Mouse (Mus musculus) fat pad, adult 2 months (tissue): Measurements from ENCODE around the gene Sec22b.

Experiments
- DNase-seq: peaks from one replicate; pipeline ENCODE4 v3.0.0-alpha.2; 2011; ENCODE audit warnings: low read depth, low spot score; ENCODE audit errors: extremely low read depth

The Sec22b gene

DNA sequence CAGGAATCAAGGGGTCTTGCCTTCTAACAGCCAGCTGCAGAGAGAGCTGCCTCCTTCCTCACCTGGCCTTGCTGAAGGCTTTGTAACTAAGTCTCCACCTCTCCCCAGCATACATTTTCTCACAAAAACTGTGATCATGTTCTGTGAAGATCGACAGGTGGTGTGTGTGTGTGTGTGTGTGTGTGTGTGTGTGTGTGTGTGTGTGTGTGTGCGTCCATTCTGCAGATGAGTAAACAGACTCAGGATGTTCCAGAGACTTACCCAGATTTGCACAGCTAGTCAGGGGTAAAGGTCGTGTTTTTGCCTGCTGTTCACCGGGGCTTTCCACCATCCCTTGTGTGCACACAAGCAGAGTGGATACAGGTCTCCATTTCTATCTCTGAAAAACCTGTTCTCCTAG lies 71.7 kb downstream of the Sec22b start:
- no peak for DNase-seq
